Mouse (Mus musculus) CH12.LX (cell line): ENCODE measurements at regions not wholly inside any gene's neighbourhood (a gene's known extent, or its start where the extent isn't known, plus 50 kb on each side); places are given as distances from the start of the nearest gene placed in this dataset.

Experiments
- DNase-seq: peaks from one replicate; pipeline ENCODE4 v3.0.0-alpha.2; 2013; ENCODE audit errors: extremely low read depth
- H3K27ac ChIP-seq: 2 replicates; pipeline ENCODE4 v1.5.1; 2012; ENCODE audit warnings: low read depth, mild to moderate bottlenecking, control low read depth, moderate library complexity; ENCODE audit not compliant: insufficient read depth
- H3K27me3 ChIP-seq: replicated peaks from 2 replicates; pipeline ENCODE3; 2012; ENCODE audit warnings: inconsistent platforms
- H3K36me3 ChIP-seq, 2 experiments: replicated peaks in 1 of 2; 2 replicates each; pipeline versions ENCODE3 to v1.6.1; 2012; ENCODE audit warnings: inconsistent platforms in 1 of 2, low read length in 1 of 2, mild to moderate bottlenecking in 1 of 2, mixed read lengths in 1 of 2, moderate library complexity in 1 of 2; ENCODE audit not compliant: control insufficient read depth in 1 of 2, insufficient read depth in 1 of 2
- H3K4me1 ChIP-seq, 2 experiments: 2 replicates each; pipeline ENCODE4 v1.6.1; 2012; ENCODE audit warnings: inconsistent platforms in 1 of 2, moderate library complexity in 1 of 2; ENCODE audit not compliant: insufficient read depth in 2 of 2, control insufficient read depth in 1 of 2
- H3K4me2 ChIP-seq: 2 replicates; pipeline ENCODE4 v1.6.1; 2012; ENCODE audit warnings: low read depth, mild to moderate bottlenecking, control low read depth; ENCODE audit not compliant: poor library complexity, insufficient read depth, severe bottlenecking
- H3K4me3 ChIP-seq, 3 experiments: fragments of 150-350 bp in 1 of 3; sonication (generic) in 1 of 3; replicated peaks in 1 of 3; 2 replicates each; pipeline versions ENCODE3 to v1.5.1; 2011 to 2012; ENCODE audit warnings: low read depth in 2 of 3, low read length in 2 of 3, mild to moderate bottlenecking in 2 of 3, moderate library complexity in 2 of 3, control low read depth in 1 of 3, improper control_type of control experiment in 1 of 3, inconsistent platforms in 1 of 3, mixed read lengths in 1 of 3; ENCODE audit not compliant: poor library complexity in 1 of 3
- H3K79me2 ChIP-seq: replicated peaks from 2 replicates; pipeline ENCODE4 v1.6.1; 2012; ENCODE audit warnings: mild to moderate bottlenecking, moderate library complexity; ENCODE audit not compliant: control insufficient read depth, poor library complexity, insufficient read depth, severe bottlenecking; ENCODE audit errors: extremely low read depth
- H3K9ac ChIP-seq: 2 replicates; pipeline ENCODE4 v1.6.1; 2012; ENCODE audit warnings: low read depth, mild to moderate bottlenecking, control low read depth, moderate library complexity; ENCODE audit not compliant: insufficient read depth
- H3K9me3 ChIP-seq: replicated peaks from 2 replicates; pipeline ENCODE3; 2012; ENCODE audit warnings: low read length, inconsistent platforms, mixed read lengths
- BHLHE40 ChIP-seq: IDR thresholded peaks from 2 replicates; pipeline ENCODE4 v1.6.1; 2011; ENCODE audit warnings: mild to moderate bottlenecking, low read depth, low read length, improper control_type of control experiment
- CHD1 ChIP-seq: IDR thresholded peaks from 2 replicates; pipeline ENCODE4 v1.6.1; 2012; ENCODE audit warnings: low read depth, low read length, improper control_type of control experiment, inconsistent platforms
- ELF1 ChIP-seq: IDR thresholded peaks from 2 replicates; pipeline ENCODE4 v1.6.1; 2014; ENCODE audit warnings: low read depth, mild to moderate bottlenecking, inconsistent platforms, low read length, improper control_type of control experiment
- EP300 ChIP-seq: IDR thresholded peaks from 2 replicates; pipeline ENCODE4 v1.6.1; 2011; ENCODE audit warnings: low read length, improper control_type of control experiment
- ETS1 ChIP-seq: conservative IDR thresholded peaks from 2 replicates; pipeline ENCODE4 v1.6.1; 2012; ENCODE audit warnings: low read depth, mild to moderate bottlenecking, inconsistent platforms, low read length, improper control_type of control experiment, moderate library complexity
- GABPA ChIP-seq: IDR thresholded peaks from 2 replicates; pipeline ENCODE4 v1.6.1; 2012; ENCODE audit warnings: low read depth, low read length, improper control_type of control experiment, inconsistent platforms; ENCODE audit not compliant: insufficient replicate concordance
- HCFC1 ChIP-seq: IDR thresholded peaks from 2 replicates; pipeline ENCODE4 v1.6.1; 2012; ENCODE audit warnings: low read depth, mild to moderate bottlenecking, inconsistent platforms, low read length, improper control_type of control experiment
- IRF4 ChIP-seq: IDR thresholded peaks from 2 replicates; pipeline ENCODE4 v1.6.1; 2014; ENCODE audit warnings: low read depth, mild to moderate bottlenecking, inconsistent platforms, low read length, improper control_type of control experiment
- JUN ChIP-seq: IDR thresholded peaks from 2 replicates; pipeline ENCODE4 v1.6.1; 2011; ENCODE audit warnings: low read depth, mild to moderate bottlenecking, low read length, improper control_type of control experiment, moderate library complexity; ENCODE audit not compliant: insufficient read depth
- JUND ChIP-seq: conservative IDR thresholded peaks from 2 replicates; pipeline ENCODE4 v1.6.1; 2011; ENCODE audit warnings: low read depth, low read length, improper control_type of control experiment
- MXI1 ChIP-seq: IDR thresholded peaks from 2 replicates; pipeline ENCODE4 v1.6.1; 2011; ENCODE audit warnings: mild to moderate bottlenecking, low read depth, low read length, improper control_type of control experiment
- POLR2AphosphoS2 ChIP-seq: IDR thresholded peaks from 2 replicates; pipeline ENCODE4 v1.6.1; 2011; ENCODE audit warnings: low read depth, low read length, improper control_type of control experiment
- RAD21 ChIP-seq: IDR thresholded peaks from 2 replicates; pipeline ENCODE4 v1.6.1; 2011; ENCODE audit warnings: low read depth, mild to moderate bottlenecking, low read length, improper control_type of control experiment, moderate library complexity
- RCOR1 ChIP-seq: conservative IDR thresholded peaks from 2 replicates; pipeline ENCODE4 v1.6.1; 2012; ENCODE audit warnings: low read depth, mild to moderate bottlenecking, inconsistent platforms, low read length, improper control_type of control experiment
- SIN3A ChIP-seq: IDR thresholded peaks from 2 replicates; pipeline ENCODE4 v1.6.1; 2012; ENCODE audit warnings: low read length, improper control_type of control experiment, inconsistent platforms
- SMC3 ChIP-seq: IDR thresholded peaks from 2 replicates; pipeline ENCODE4 v1.6.1; 2011; ENCODE audit warnings: low read depth, low read length, improper control_type of control experiment
- TBP ChIP-seq: conservative IDR thresholded peaks from 2 replicates; pipeline ENCODE4 v1.6.1; 2011; ENCODE audit warnings: low read depth, low read length, improper control_type of control experiment
- TCF12 ChIP-seq: IDR thresholded peaks from 2 replicates; pipeline ENCODE4 v1.6.1; 2014; ENCODE audit warnings: low read depth, mild to moderate bottlenecking, inconsistent platforms, low read length, improper control_type of control experiment
- USF1 ChIP-seq: IDR thresholded peaks from 2 replicates; pipeline ENCODE4 v1.6.1; 2014; ENCODE audit warnings: low read depth, mild to moderate bottlenecking, inconsistent platforms, low read length, improper control_type of control experiment
- USF2 ChIP-seq: conservative IDR thresholded peaks from 2 replicates; pipeline ENCODE4 v1.6.1; 2011; ENCODE audit warnings: low read depth, low read length, improper control_type of control experiment
- ZKSCAN1 ChIP-seq: IDR thresholded peaks from 2 replicates; pipeline ENCODE4 v1.6.1; 2012; ENCODE audit warnings: low read depth, inconsistent platforms, low read length, improper control_type of control experiment, borderline replicate concordance
- dilution Hi-C: fragments of 300-500 bp; cut with MboI; formaldehyde crosslinking; loops from 2 replicates; pipeline ENCODE4 v1.14.3; 2020; ENCODE audit warnings: low sequenced_read_pairs; ENCODE audit not compliant: extremely low pct_unique_long_range_greater_than_20kb, extremely low pct_ligation_motif_present
- in situ Hi-C: fragments of 300-500 bp; cut with MboI; formaldehyde crosslinking; loops from 3 replicates; pipeline ENCODE4 v1.14.3; 2019; ENCODE audit warnings: low sequenced_read_pairs, low pct_ligation_motif_present, low pct_unique_long_range_greater_than_20kb, mixed read lengths

DNA sequence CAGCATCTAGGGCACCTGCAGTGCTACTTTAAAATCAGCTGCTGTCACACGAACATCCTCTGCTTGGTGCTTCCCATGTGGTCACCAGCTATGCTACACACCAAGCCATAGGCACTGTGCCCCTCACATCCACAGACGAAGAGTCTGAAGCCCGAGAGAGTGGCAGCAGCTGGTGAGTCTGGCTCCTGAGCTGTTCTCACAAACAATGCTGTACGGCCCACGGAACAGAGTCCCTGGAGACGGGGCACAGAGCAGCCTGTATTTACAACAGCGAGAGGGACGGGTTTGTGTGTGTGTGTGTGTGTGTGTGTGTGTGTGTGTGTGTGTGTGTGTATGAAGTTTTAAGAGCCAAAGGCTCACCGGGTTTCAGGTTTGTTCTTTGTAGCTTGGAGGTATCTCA, 50.7 kb upstream of the Ralgps2 start (continued):
- TF ChIP-seq USF2, result no peak
- no peak for TF ChIP-seq JUN
- peak; percentile 18; the same call in 1 of the 2 replicates for TF ChIP-seq SMC3
- no peak for TF ChIP-seq ZKSCAN1
- no peak for TF ChIP-seq JUND
- no peak for TF ChIP-seq IRF4
- no peak for TF ChIP-seq GABPA
- no peak for TF ChIP-seq POLR2AphosphoS2
- no peak for TF ChIP-seq EP300
- TF ChIP-seq TCF12, result peak; percentile 24; the same call in 1 of the 2 replicates

DNA sequence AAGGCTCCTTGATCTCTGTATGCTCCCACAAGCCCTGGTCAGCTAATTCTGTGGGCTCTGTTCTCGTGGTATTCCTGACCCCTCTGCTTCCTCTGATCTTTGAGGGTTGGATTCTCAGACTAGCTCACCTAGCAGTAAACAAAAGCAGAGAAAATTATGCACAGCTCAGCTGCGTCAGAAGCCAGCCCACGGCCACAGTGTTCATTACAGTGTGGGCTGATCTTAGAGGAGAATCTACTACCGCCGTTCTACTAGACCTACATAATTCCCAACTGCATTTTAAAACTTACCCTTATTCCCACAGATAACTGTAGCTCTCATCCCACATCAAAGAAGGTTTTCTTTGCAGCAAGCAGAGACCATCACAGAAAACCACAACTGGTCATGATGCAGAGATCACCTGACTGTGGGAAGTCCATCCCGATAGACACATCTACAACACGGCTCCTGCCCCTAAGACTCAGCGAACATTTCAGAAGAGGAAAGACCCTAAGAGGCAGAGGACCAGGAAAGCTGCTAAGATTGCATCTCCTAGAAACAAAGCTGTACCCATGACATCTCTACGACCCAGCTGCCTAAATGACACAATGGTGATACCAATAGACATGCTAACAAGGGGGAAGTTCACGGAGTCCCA, 49.8 kb upstream of the Ralgps2 start:
- Histone ChIP-seq H3K36me3 (no peaks in the 10 kb centered on the region), H3K9ac (peak overlapping the region; percentile 92), H3K79me2 (no peaks in the 10 kb centered on the region; the same call in 1 of the 2 replicates), H3K4me2 (peak overlapping the region; percentile 57), H3K27me3 (no peaks in the 10 kb centered on the region), H3K4me3 (peak overlapping the region in 1 of 3 experiments; percentile 28), H3K4me1 (peaks cover 43 to 89% of the 10 kb centered on the region in 2 experiments), H3K27ac (peak overlapping the region; percentile 97), H3K9me3 (no peaks in the 10 kb centered on the region)
- no peak for DNase-seq
- in situ Hi-C loops (no loop called here), dilution Hi-C loops (no loop called here)
- 0 out of 2 replicates have a peak, but pooled peaks have one; percentile 15 for TF ChIP-seq TBP
- 0 out of 2 replicates have a peak, but pooled peaks have one; percentile 11 for TF ChIP-seq ETS1
- TF ChIP-seq CHD1, result peak; percentile 55; the same call in 1 of the 2 replicates
- peak; percentile 67 for TF ChIP-seq BHLHE40
- TF ChIP-seq USF1, result peak; percentile 35; the same call in 1 of the 2 replicates
- TF ChIP-seq MXI1, result 0 out of 2 replicates have a peak, but pooled peaks have one; percentile 23
- TF ChIP-seq SIN3A, result peak; percentile 67; the same call in 1 of the 2 replicates
- TF ChIP-seq RCOR1, result 0 out of 2 replicates have a peak, but pooled peaks have one; percentile 29
- TF ChIP-seq HCFC1, result no peak
- TF ChIP-seq TCF12, result peak; percentile 29; the same call in 1 of the 2 replicates
- TF ChIP-seq ELF1, result no peak
- no peak for TF ChIP-seq RAD21
